Mouse (Mus musculus) heart, embryonic 12.5 days (tissue): ENCODE data around the gene Trpm6. TPM values are rescaled to one million over a fixed set of nuclear protein-coding genes. Genes with fewer than 3 reads are reported as not detected.
"Not testable (repeated sequence)": the region's sequence is repeated elsewhere in the genome, so short reads cannot be mapped to it uniquely, and the experiment has no call there.

Experiments used
- ATAC-seq: fragments of 200-750 bp; cut with Nextera tagmentation; 2 replicates; pipeline ENCODE4 v1.8.0; 2017; ENCODE audit warnings: moderate TSS enrichment, moderate library complexity; ENCODE audit not compliant: insufficient number of reproducible peaks, low FRiP score
- H3K27ac ChIP-seq: fragments of 300-500 bp; sonication (generic); 2 replicates; pipeline ENCODE4 v1.5.1; 2016; ENCODE audit warnings: mild to moderate bottlenecking, moderate library complexity; ENCODE audit not compliant: poor library complexity, severe bottlenecking
- H3K27me3 ChIP-seq: fragments of 300-500 bp; sonication (generic); replicated peaks from 2 replicates; pipeline ENCODE4 v1.6.1; 2016; ENCODE audit warnings: mild to moderate bottlenecking, moderate library complexity
- H3K36me3 ChIP-seq: fragments of 300-500 bp; sonication (generic); 2 replicates; pipeline ENCODE4 v1.6.1; 2016; ENCODE audit warnings: mild to moderate bottlenecking, moderate library complexity
- H3K4me1 ChIP-seq: fragments of 300-500 bp; sonication (generic); replicated peaks from 2 replicates; pipeline ENCODE4 v1.6.1; 2016; ENCODE audit warnings: mild to moderate bottlenecking
- H3K4me2 ChIP-seq: fragments of 300-500 bp; sonication (generic); 2 replicates; pipeline ENCODE4 v1.6.1; 2016; ENCODE audit warnings: mild to moderate bottlenecking, moderate library complexity
- H3K4me3 ChIP-seq: fragments of 300-500 bp; sonication (generic); 2 replicates; pipeline ENCODE4 v1.5.1; 2016; ENCODE audit warnings: mild to moderate bottlenecking
- H3K9ac ChIP-seq: fragments of 300-500 bp; sonication (generic); 2 replicates; pipeline ENCODE4 v1.6.1; 2016; ENCODE audit warnings: mild to moderate bottlenecking, moderate library complexity
- H3K9me3 ChIP-seq: fragments of 300-500 bp; sonication (generic); replicated peaks from 2 replicates; pipeline ENCODE4 v1.6.1; 2016; ENCODE audit warnings: mild to moderate bottlenecking, moderate library complexity
- WGBS: fragments of 180-500 bp; shearing (Covaris S2); methylation state at CpG from one replicate; pipeline ENCODE4 v1.1.7; 2016; 5-methylcytosine and 5-hydroxymethylcytosine counted together
- polyA plus RNA-seq: library from polyadenylated mRNA; unstranded; fragments of >200 nt; fragmentation: Nextera tagmentation; extraction: Ambion mirVana; gene quantifications from 2 replicates; pipeline ENCODE4 v1.2.1, GENCODE M21; 2016

Trpm6 gene
- 0.15 and 0.17 TPM in 2 replicates for polyA plus RNA-seq

- 3% methylated on average over 41 of the region's 41 CpGs for WGBS
- peaks cover 25% of the 10 kb centered on the region for H3K27me3 ChIP-seq
Measured at GRCm38 (mm10) chr19:18749598-18750339, at the start of gene Trpm6. TSS of gene Trpm6 (plus strand) at chr19:18749983.

DNA sequence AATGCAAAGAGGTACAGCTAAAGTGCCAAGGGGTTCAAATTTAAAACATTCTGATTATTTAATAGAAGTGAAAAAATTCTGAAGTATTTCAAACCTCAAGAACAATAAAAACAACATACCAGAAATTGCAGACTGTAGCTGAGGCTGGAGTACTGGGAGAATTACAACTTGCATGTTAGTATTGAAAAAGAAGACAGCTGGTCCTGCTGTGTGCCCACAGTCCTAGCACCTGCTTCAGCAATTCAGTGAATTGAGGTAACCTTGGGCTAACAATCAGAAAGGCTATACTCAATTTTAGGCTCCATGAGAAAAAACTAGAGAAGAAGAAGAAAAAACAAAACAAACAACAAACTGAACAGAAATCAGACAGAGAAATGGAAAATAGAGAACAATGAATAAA lies 41.7 kb upstream of the Trpm6 start:
- no peak overlapping the region for H3K4me2 ChIP-seq
- H3K9me3 ChIP-seq: no peaks in the 10 kb centered on the region
- no peak overlapping the region for H3K27ac ChIP-seq
- H3K27me3 ChIP-seq: no peaks in the 10 kb centered on the region
- no peak overlapping the region for H3K9ac ChIP-seq
- 0 out of 2 replicates have a peak, but pooled peaks cover 7% of the 10 kb centered on the region for H3K36me3 ChIP-seq
- 0 out of 2 replicates have a peak, but pooled peaks cover 4% of the 10 kb centered on the region for H3K4me1 ChIP-seq
- H3K4me3 ChIP-seq: no peak overlapping the region
- no peak for ATAC-seq

More at GRCm38 (mm10) chr19:18749598-18750339, at the start of gene Trpm6:
- H3K9me3 ChIP-seq: no peaks in the 10 kb centered on the region
- H3K4me1 ChIP-seq: 0 out of 2 replicates have a peak, but pooled peaks cover 3% of the 10 kb centered on the region
- peak within 1 kb of the TSS; percentile 80 for H3K4me2 ChIP-seq
- H3K27ac ChIP-seq: no peak within 1 kb of the TSS
- no peak; the same call in 1 of the 2 replicates for ATAC-seq
- H3K9ac ChIP-seq: 0 out of 2 replicates have a peak within 1 kb of the TSS, but pooled peaks have one; percentile 34
- H3K4me3 ChIP-seq: peak within 1 kb of the TSS; percentile 43
- H3K36me3 ChIP-seq: no peaks in the 10 kb centered on the region

DNA sequence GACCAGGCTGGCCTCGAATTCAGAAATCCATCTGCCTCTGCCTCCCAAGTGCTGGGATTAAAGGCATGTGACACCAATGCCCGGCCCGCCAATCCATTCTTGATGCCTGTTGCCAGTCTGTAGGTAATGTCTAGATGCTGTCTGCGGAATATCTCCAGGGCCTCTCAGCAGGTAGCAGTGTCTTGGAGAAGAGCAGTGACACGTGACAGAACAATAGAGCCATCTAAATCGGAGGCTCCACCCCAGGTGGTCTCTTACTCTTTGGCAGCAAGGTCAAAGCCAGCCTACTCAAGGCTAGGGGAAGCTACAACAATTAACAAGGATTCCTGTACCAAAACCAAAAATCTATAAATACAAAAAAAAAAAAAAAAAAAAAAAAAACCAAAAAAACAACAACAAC lies 38.9 kb upstream of the Trpm6 start:
- H3K9ac ChIP-seq: no peak overlapping the region
- no peaks in the 10 kb centered on the region for H3K9me3 ChIP-seq
- no peak for ATAC-seq
- WGBS: 78% methylated on average over 6 of the region's 6 CpGs
- peaks cover 24% of the 10 kb centered on the region for H3K4me1 ChIP-seq
- H3K4me2 ChIP-seq: no peak overlapping the region
- H3K4me3 ChIP-seq: no peak overlapping the region
- no peak overlapping the region for H3K27ac ChIP-seq
- 0 out of 2 replicates have a peak, but pooled peaks cover 7% of the 10 kb centered on the region for H3K36me3 ChIP-seq
- no peaks in the 10 kb centered on the region for H3K27me3 ChIP-seq

DNA sequence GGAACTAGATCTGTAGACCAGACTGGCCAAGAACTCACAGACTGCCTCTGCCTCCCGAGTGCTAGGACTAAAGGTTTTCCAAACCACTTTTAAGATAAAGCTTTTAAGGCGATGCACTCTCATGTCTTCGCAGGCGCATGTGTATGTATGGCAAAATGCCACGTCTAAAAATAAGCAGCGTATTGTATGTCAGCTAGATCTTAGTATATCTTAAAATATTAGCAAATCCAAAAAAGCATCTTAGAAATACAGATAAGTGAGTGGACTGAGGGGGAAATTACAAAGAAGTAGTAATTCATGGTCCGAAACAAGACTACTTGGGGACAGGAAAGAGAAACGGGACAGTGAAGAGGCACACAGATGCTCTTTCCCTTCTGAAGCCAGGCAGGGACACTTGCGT lies 38.2 kb upstream of the Trpm6 start:
- WGBS: 89% methylated on average over 9 of the region's 9 CpGs
- H3K9me3 ChIP-seq: no peaks in the 10 kb centered on the region
- no peak overlapping the region for H3K9ac ChIP-seq
- no peak overlapping the region for H3K4me3 ChIP-seq
- H3K27me3 ChIP-seq: no peaks in the 10 kb centered on the region
- ATAC-seq: no peak
- H3K4me2 ChIP-seq: no peak overlapping the region
- no peak overlapping the region for H3K27ac ChIP-seq
- H3K4me1 ChIP-seq: peaks cover 24% of the 10 kb centered on the region
- H3K36me3 ChIP-seq: 0 out of 2 replicates have a peak, but pooled peaks cover 7% of the 10 kb centered on the region

DNA sequence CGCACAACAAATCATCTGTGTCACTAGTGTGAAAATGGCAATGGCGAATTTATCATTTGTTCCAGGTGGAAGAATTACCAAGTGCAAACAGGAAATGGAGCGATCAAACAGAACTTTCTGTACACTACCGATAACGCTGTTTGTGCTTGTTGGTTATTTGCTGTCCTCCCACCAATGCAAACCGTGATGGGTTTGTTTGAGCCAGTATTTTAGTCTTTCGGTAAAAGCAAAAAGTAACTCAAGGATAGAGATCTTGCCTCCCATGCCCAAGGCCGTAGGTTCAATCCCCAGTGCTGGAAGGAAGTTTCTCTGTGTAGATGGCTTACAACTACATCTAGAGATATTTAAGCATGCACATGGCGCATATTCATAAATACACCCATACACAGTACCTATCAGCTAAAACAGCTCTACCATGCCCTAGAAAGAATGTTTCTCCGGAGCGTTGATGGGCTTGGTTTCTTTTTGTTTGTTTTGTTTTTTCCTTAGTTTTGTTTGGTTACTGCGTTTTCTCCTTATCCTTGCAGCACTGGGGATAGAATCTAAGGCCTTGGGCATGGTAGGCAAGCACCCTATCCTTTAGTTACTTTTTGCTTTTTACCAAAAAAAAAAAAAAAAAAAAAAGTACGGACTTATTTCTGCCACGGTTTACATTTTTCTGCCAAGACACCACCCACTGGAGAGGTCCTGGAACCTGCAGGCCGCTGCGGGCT lies 37.5 kb upstream of the Trpm6 start:
- no peaks in the 10 kb centered on the region for H3K27me3 ChIP-seq
- H3K4me3 ChIP-seq: peak overlapping the region; percentile 97
- H3K9me3 ChIP-seq: no peaks in the 10 kb centered on the region
- WGBS: 53% methylated on average over 16 of the region's 16 CpGs
- peak overlapping the region; percentile 96 for H3K27ac ChIP-seq
- H3K4me2 ChIP-seq: peak overlapping the region; percentile 69
- ATAC-seq: no peak
- H3K9ac ChIP-seq: peak overlapping the region; percentile 80
- H3K4me1 ChIP-seq: peaks cover 30% of the 10 kb centered on the region
- 0 out of 2 replicates have a peak, but pooled peaks cover 4% of the 10 kb centered on the region for H3K36me3 ChIP-seq

GRCm38 (mm10) chr19:18712866-18713300 lies 36.9 kb upstream of the Trpm6 start, which contains the start of gene D030056L22Rik:
TSS of gene D030056L22Rik (plus strand) at chr19:18713193.
- peak within 1 kb of the TSS; percentile 96 for H3K27ac ChIP-seq
- WGBS: under 1% methylated on average over 49 of the region's 49 CpGs
- ATAC-seq: peak; percentile 96
- no peaks in the 10 kb centered on the region; the same call in 1 of the 2 replicates for H3K36me3 ChIP-seq
- no peaks in the 10 kb centered on the region for H3K9me3 ChIP-seq
- H3K4me3 ChIP-seq: peak within 1 kb of the TSS; percentile 97
- H3K4me1 ChIP-seq: peaks cover 30% of the 10 kb centered on the region
- H3K9ac ChIP-seq: peak within 1 kb of the TSS; percentile 99
- no peaks in the 10 kb centered on the region for H3K27me3 ChIP-seq
- H3K4me2 ChIP-seq: peak within 1 kb of the TSS; percentile 94

GRCm38 (mm10) chr19:18713357-18713756 lies 36.4 kb upstream of the Trpm6 start:
- Histone ChIP-seq H3K27ac (peak overlapping the region; percentile 64), H3K4me3 (peak overlapping the region; percentile 97), H3K4me2 (peak overlapping the region; percentile 94), H3K9ac (peak overlapping the region; percentile 99), H3K4me1 (peaks cover 30% of the 10 kb centered on the region)
- under 1% methylated on average over 46 of the region's 46 CpGs for WGBS
- peak; percentile 64 for ATAC-seq
- H3K9me3 ChIP-seq, H3K36me3 ChIP-seq, H3K27me3 ChIP-seq: not testable (repeated sequence)

- Histone ChIP-seq H3K4me2 (no peak overlapping the region), H3K36me3 (peaks cover 9% of the 10 kb centered on the region), H3K27ac (no peak overlapping the region), H3K4me1 (peaks cover 30% of the 10 kb centered on the region), H3K4me3 (no peak overlapping the region), H3K27me3 (no peaks in the 10 kb centered on the region), H3K9me3 (no peaks in the 10 kb centered on the region), H3K9ac (no peak overlapping the region)
- WGBS: 38% methylated on average over 1 of the region's 1 CpGs
- ATAC-seq: no peak
Measured at GRCm38 (mm10) chr19:18716374-18716773, 33.4 kb upstream of the Trpm6 start.

GRCm38 (mm10) chr19:18720337-18720736 lies 29.4 kb upstream of the Trpm6 start:
- Histone ChIP-seq H3K9me3 (no peaks in the 10 kb centered on the region), H3K4me3 (no peak overlapping the region), H3K9ac (no peak overlapping the region), H3K27me3 (no peaks in the 10 kb centered on the region), H3K4me1 (peaks cover 11% of the 10 kb centered on the region), H3K27ac (no peak overlapping the region), H3K4me2 (no peak overlapping the region), H3K36me3 (peaks cover 9% of the 10 kb centered on the region)
- 88% methylated on average over 3 of the region's 3 CpGs for WGBS
- ATAC-seq: no peak

DNA sequence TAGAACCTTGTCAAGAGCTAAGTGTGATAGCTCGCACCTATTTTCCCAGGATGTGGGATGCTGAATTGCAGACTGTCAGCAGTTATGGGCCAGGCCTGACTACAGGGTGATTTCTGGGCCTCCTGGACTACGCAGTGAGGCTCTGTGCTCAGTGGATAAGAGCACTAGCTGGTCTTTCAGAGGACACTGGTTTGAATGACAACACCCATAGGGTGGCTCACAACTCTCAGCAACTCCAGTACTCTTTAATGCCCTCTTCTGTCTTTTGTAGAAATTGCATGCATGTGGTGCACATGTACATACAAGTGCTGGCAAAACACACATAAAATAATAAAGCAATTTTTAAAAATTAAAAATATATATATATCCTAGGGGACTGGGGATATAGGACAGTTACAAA lies 24.6 kb upstream of the Trpm6 start:
- Histone ChIP-seq H3K4me3 (no peak overlapping the region), H3K27me3 (0 out of 2 replicates have a peak, but pooled peaks cover 3% of the 10 kb centered on the region), H3K36me3 (no peaks in the 10 kb centered on the region), H3K9ac (no peak overlapping the region), H3K4me1 (peaks cover 3% of the 10 kb centered on the region), H3K4me2 (no peak overlapping the region), H3K27ac (no peak overlapping the region), H3K9me3 (no peaks in the 10 kb centered on the region)
- 51% methylated on average over 2 of the region's 2 CpGs for WGBS
- ATAC-seq: no peak

GRCm38 (mm10) chr19:18730255-18730654 lies 19.5 kb upstream of the Trpm6 start:
- peaks cover 14% of the 10 kb centered on the region for H3K4me1 ChIP-seq
- H3K27ac ChIP-seq: no peak overlapping the region
- no peak for ATAC-seq
- no peak overlapping the region for H3K4me3 ChIP-seq
- H3K9ac ChIP-seq: no peak overlapping the region
- H3K9me3 ChIP-seq: no peaks in the 10 kb centered on the region
- no peak overlapping the region for H3K4me2 ChIP-seq
- peaks cover 13% of the 10 kb centered on the region for H3K27me3 ChIP-seq
- H3K36me3 ChIP-seq: no peaks in the 10 kb centered on the region
- WGBS: 46% methylated on average over 7 of the region's 7 CpGs
